Mouse (Mus musculus) limb, embryonic 12.5 days (tissue): ENCODE results near the gene Cops2. TPM values are rescaled to one million over a fixed set of nuclear protein-coding genes. Genes with fewer than 3 reads are reported as not detected.

Experiments
- ATAC-seq: fragments of 200-750 bp; cut with Nextera tagmentation; 2 replicates; pipeline ENCODE4 v1.8.0; 2017; ENCODE audit warnings: low read depth, moderate TSS enrichment; ENCODE audit not compliant: insufficient number of reproducible peaks, insufficient read depth, low FRiP score, low TSS enrichment
- H3K27ac ChIP-seq: fragments of 300-500 bp; sonication (generic); 2 replicates; pipeline ENCODE4 v1.5.1; 2016; ENCODE audit warnings: mild to moderate bottlenecking, moderate library complexity
- H3K27me3 ChIP-seq: fragments of 300-500 bp; sonication (generic); 2 replicates; pipeline ENCODE4 v1.6.1; 2016; ENCODE audit warnings: mild to moderate bottlenecking, moderate library complexity
- H3K36me3 ChIP-seq: fragments of 300-500 bp; sonication (generic); 2 replicates; pipeline ENCODE4 v1.6.1; 2016; ENCODE audit warnings: mild to moderate bottlenecking, moderate library complexity
- H3K4me1 ChIP-seq: fragments of 300-500 bp; sonication (generic); replicated peaks from 2 replicates; pipeline ENCODE4 v1.6.1; 2016
- H3K4me2 ChIP-seq: fragments of 300-500 bp; sonication (generic); 2 replicates; pipeline ENCODE4 v1.6.1; 2016; ENCODE audit warnings: mild to moderate bottlenecking, moderate library complexity
- H3K4me3 ChIP-seq: fragments of 300-500 bp; sonication (generic); replicated peaks from 2 replicates; pipeline ENCODE4 v1.5.1; 2016; ENCODE audit warnings: mild to moderate bottlenecking
- H3K9ac ChIP-seq: fragments of 300-500 bp; sonication (generic); replicated peaks from 2 replicates; pipeline ENCODE4 v1.6.1; 2016; ENCODE audit warnings: mild to moderate bottlenecking, moderate library complexity
- H3K9me3 ChIP-seq: fragments of 300-500 bp; sonication (generic); 2 replicates; pipeline ENCODE4 v1.6.1; 2016; ENCODE audit warnings: mild to moderate bottlenecking, moderate library complexity
- WGBS: fragments of 180-500 bp; shearing (Covaris S2); methylation state at CpG from one replicate; pipeline ENCODE4 v1.1.7; 2016; 5-methylcytosine and 5-hydroxymethylcytosine counted together
- polyA plus RNA-seq: library from polyadenylated mRNA; unstranded; fragments of >200 nt; fragmentation: Nextera tagmentation; extraction: Ambion mirVana; gene quantifications from 2 replicates; pipeline ENCODE4 v1.2.1, GENCODE M21; 2016

Cops2 gene
- polyA plus RNA-seq, 1 experiment from 2014 or later = 91.7 TPM

DNA sequence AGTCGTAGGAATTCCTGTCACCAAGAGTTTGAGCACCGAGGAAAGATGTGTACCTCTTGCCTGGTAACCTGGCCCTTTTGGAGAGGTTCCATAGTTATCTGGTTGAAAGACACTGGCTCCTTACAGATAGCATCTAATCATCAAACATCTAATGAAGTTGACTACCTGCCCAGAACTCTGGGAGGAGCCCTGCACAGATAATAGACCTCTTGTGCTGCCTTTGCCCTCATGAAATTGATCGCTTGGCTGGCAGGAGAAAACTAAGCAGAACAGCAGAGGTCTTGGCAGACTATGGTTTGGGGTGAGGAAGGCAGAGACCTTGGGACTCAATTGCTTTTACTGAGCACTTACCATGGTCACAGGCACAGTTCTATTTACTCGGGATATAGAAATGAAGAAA, 38.5 kb downstream of the Cops2 start:
- H3K9ac ChIP-seq = no peak overlapping the region
- no peaks in the 10 kb centered on the region for H3K9me3 ChIP-seq
- no peaks in the 10 kb centered on the region for H3K27me3 ChIP-seq
- H3K4me2 ChIP-seq = no peak overlapping the region
- H3K4me3 ChIP-seq = no peak overlapping the region
- H3K4me1 ChIP-seq = no peaks in the 10 kb centered on the region
- no peaks in the 10 kb centered on the region for H3K36me3 ChIP-seq
- 88% methylated on average over 4 of the region's 4 CpGs for WGBS
- no peak for ATAC-seq
- no peak overlapping the region for H3K27ac ChIP-seq

DNA sequence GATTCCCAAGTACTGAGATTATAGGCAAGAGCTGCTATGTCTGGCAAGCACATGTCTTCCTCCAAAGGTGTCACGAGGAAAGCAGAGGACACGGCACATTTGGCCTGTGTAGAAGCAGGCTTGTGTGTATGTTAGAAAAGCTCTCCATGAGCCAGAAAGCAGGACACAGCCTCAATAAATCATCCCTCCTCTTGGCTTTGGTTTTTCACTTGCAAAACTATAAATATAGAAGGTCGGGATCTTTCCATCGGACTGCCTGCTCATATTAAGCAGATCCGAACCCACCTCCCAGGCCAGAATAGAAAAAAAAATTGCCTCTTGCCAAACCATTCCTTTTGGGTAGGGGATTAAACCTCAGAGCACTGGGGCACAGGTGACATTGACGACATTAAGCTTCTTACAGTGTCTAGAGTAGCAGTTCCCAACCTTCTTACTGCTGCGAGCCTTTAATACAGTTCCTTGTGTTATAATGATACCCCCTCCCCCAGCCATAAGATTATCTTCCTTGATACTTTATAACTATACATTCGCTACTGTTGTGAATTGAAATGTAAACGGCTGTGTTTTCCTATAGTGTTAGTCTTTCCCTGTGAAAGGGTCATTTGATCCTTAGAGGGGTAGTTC, 44.9 kb downstream of the Cops2 start:
- Histone ChIP-seq H3K36me3 (no peaks in the 10 kb centered on the region), H3K27me3 (no peaks in the 10 kb centered on the region), H3K27ac (no peak overlapping the region), H3K4me3 (no peak overlapping the region), H3K4me2 (no peak overlapping the region), H3K9ac (no peak overlapping the region), H3K9me3 (no peaks in the 10 kb centered on the region), H3K4me1 (no peaks in the 10 kb centered on the region)
- WGBS = 70% methylated on average over 9 of the region's 9 CpGs
- ATAC-seq = no peak

DNA sequence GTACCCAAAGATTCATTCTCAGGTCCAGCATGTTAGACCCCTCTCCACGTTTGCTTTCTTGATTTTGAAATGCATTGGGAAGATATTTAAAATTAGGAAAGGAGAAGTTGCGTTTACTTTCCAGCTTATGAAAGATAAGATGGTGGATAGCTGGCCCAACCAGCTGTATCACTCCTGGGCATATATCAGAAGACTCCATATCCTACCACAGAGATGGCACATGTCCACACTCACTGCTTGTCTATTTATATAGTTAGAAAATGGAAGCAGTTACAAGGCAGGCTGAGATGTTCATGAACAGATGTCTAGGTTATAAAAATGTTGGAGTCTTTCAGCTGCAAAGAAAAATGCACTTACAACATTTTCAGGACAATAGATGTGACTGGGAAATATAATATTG, 47.6 kb downstream of the Cops2 start:
- H3K27ac ChIP-seq = no peak overlapping the region
- H3K9ac ChIP-seq = no peak overlapping the region
- no peak overlapping the region for H3K4me2 ChIP-seq
- WGBS = 86% methylated on average over 2 of the region's 2 CpGs
- no peaks in the 10 kb centered on the region for H3K36me3 ChIP-seq
- H3K9me3 ChIP-seq = peaks cover 4% of the 10 kb centered on the region; the same call in 1 of the 2 replicates
- H3K4me1 ChIP-seq = no peaks in the 10 kb centered on the region
- H3K27me3 ChIP-seq = no peaks in the 10 kb centered on the region
- no peak overlapping the region for H3K4me3 ChIP-seq
- ATAC-seq = no peak

DNA sequence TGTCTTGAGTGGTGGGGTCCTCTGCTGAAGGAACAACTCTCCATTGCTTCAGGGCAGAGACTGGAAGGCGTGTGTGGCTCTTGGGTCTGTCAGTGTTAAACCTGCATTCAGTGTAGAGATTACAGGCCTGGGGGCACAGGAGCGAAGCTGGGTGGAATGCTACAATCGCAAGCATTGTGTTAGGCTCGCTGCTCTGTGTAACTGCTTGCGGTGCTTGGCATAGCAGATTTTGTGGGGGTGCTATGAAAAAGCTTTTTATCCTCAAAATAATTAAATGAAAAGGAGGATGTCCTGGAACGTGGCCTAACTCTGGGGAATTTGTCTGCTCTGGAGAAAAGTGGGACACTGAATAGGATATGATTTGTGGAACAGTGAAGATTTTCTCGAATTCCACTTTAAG, 49.4 kb downstream of the Cops2 start:
- Histone ChIP-seq H3K9ac (no peak overlapping the region), H3K9me3 (peaks cover 10% of the 10 kb centered on the region; the same call in 1 of the 2 replicates), H3K27me3 (no peaks in the 10 kb centered on the region), H3K36me3 (no peaks in the 10 kb centered on the region), H3K4me3 (no peak overlapping the region), H3K4me2 (no peak overlapping the region), H3K27ac (no peak overlapping the region), H3K4me1 (no peaks in the 10 kb centered on the region)
- ATAC-seq = no peak
- WGBS = 73% methylated on average over 7 of the region's 7 CpGs

DNA sequence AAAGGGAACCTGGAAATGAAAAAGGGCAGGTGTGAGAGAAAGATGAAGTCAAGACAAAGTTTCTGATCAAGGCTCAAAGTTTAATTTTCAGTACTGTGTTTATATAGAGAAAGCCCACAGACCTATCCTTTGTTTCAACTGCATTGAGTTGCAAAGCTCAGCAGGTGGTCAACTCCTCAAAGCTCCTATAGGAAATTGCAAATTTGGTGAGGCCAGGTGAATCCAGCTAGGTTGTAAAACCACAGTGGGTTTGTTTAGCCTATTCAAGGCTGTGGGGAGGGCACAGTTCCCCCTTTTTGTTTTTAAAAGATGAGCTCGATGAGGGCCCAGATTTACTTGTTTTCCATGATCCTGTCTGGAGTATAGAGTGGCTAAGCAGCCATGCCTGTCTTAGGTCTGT, 53.1 kb downstream of the Cops2 start:
- no peak overlapping the region for H3K9ac ChIP-seq
- 67% methylated on average over 1 of the region's 1 CpGs for WGBS

DNA sequence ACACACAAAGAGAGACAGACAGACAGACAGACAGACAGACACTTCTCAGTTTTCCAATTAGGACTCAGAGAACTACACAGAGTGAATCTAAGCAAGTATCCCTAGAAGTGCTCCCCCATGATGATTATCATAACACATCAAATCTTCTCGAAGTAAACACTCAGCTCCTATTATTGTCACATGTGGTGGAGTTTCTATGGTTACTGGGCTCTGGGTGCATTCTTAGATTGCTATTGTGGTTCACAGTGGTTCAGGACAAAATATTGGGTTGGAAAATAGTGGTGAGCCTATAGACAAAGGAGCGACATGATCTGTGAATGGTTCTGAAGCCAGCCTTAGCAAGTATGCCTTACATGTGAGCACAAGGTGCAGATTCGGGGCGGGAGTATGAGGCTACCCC, 57.0 kb downstream of the Cops2 start:
- H3K4me3 ChIP-seq = no peak overlapping the region
- WGBS = 79% methylated on average over 4 of the region's 4 CpGs
- no peak overlapping the region for H3K27ac ChIP-seq
- H3K4me2 ChIP-seq = no peak overlapping the region
- no peaks in the 10 kb centered on the region for H3K27me3 ChIP-seq
- no peak for ATAC-seq
- no peaks in the 10 kb centered on the region for H3K36me3 ChIP-seq
- peaks cover 10% of the 10 kb centered on the region; the same call in 1 of the 2 replicates for H3K9me3 ChIP-seq
- H3K4me1 ChIP-seq = peaks cover 4% of the 10 kb centered on the region; the same call in 1 of the 2 replicates
- no peak overlapping the region for H3K9ac ChIP-seq

More for the DNA sequence above, 53.1 kb downstream of the Cops2 start:
- peaks cover 10% of the 10 kb centered on the region; the same call in 1 of the 2 replicates for H3K9me3 ChIP-seq
- H3K36me3 ChIP-seq = no peaks in the 10 kb centered on the region
- H3K4me1 ChIP-seq = peaks cover 4% of the 10 kb centered on the region; the same call in 1 of the 2 replicates
- no peak overlapping the region for H3K27ac ChIP-seq
- no peak overlapping the region for H3K4me3 ChIP-seq
- ATAC-seq = no peak
- no peak overlapping the region for H3K4me2 ChIP-seq
- H3K27me3 ChIP-seq = no peaks in the 10 kb centered on the region

DNA sequence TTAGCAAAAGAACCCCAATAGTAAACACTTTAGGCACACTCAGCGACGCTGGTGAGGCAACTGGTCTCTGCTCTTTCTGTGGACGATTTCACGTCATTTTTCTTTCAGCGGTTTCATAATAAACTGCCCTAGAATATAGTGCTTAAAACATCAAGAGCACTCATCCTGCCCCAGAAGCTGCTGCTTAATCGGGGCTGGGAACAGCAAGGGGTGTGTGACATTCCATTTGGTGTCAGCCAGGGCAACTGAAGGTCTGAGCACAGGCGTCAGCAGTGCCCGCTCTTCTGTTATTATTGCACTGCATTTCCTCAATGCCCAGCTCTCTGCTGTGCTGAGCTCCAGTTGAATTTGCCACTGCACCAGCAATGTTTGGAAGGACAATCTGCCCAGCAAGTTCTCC, 57.9 kb downstream of the Cops2 start:
- Histone ChIP-seq H3K27me3 (no peaks in the 10 kb centered on the region), H3K4me1 (peaks cover 4% of the 10 kb centered on the region; the same call in 1 of the 2 replicates), H3K27ac (no peak overlapping the region), H3K9ac (no peak overlapping the region), H3K4me3 (no peak overlapping the region), H3K4me2 (no peak overlapping the region), H3K9me3 (peaks cover 4% of the 10 kb centered on the region; the same call in 1 of the 2 replicates), H3K36me3 (no peaks in the 10 kb centered on the region)
- WGBS = 59% methylated on average over 8 of the region's 8 CpGs
- ATAC-seq = no peak

DNA sequence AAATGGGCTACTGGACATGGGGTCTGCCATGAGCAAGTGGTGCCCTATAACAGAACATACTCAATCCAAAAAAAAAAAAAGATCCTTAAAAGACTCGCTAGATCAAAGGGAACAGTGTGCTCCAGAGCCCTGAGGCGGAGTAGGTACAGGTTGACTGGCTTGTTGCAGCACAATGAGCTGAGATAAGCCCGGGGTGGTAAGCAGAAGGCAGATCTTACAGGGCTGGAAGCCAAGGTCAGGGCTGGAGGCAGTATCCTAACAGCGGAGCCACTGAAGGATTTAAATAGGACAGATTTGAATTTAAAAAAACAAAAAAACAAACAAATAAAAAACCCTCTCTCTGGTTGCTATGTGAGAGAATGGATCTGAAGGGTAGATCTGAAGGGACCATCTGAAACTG, 58.5 kb downstream of the Cops2 start:
- no peak for ATAC-seq
- Histone ChIP-seq H3K27me3 (no peaks in the 10 kb centered on the region), H3K9me3 (no peaks in the 10 kb centered on the region), H3K27ac (no peak overlapping the region), H3K36me3 (no peaks in the 10 kb centered on the region), H3K9ac (no peak overlapping the region), H3K4me1 (peaks cover 4% of the 10 kb centered on the region; the same call in 1 of the 2 replicates), H3K4me2 (no peak overlapping the region), H3K4me3 (no peak overlapping the region)
- WGBS = 69% methylated on average over 4 of the region's 4 CpGs

DNA sequence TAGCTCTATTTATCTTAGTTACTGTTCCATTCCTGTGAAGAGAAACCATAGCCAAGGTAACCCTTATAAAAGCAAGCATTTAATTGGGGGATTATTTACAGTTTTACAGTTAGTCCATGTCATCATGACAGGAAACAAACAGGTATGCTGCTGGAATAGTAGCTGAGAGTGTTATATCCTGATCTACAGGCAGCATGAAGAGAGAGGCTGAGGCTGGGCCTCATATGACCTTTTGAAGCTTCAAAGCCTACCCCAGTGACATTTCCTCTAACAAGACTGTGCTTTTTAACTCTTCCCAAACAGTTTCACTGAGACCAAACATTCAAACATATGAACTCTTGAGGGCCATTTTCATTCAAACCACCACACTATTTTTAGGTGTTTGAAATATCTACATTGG, 61.1 kb downstream of the Cops2 start:
- Histone ChIP-seq H3K9ac (no peak overlapping the region), H3K4me3 (no peak overlapping the region), H3K27ac (no peak overlapping the region), H3K4me2 (no peak overlapping the region), H3K27me3 (no peaks in the 10 kb centered on the region), H3K4me1 (peaks cover 4% of the 10 kb centered on the region; the same call in 1 of the 2 replicates), H3K36me3 (no peaks in the 10 kb centered on the region), H3K9me3 (no peaks in the 10 kb centered on the region)
- ATAC-seq = no peak

DNA sequence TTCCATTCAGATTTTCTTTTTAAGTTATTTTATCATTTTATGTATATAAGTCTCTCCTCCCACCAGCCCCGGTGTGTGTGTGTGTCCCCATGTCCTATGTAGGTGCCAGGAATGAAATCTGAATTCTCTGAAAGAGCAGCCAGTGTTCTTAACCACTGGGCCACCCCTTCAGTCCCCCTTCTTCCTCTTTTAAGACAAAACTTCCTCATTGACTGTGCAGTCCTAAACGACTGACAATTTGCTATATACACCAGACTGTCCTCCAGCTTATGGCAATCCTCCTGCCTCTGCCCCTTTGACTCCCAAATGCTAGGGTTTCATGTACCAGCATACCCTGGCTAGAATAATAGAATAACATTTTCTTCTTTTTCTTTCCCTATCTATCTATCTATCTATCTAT, 63.8 kb downstream of the Cops2 start:
- Histone ChIP-seq H3K36me3 (no peaks in the 10 kb centered on the region), H3K4me1 (no peaks in the 10 kb centered on the region), H3K27me3 (no peaks in the 10 kb centered on the region), H3K4me3 (no peak overlapping the region), H3K4me2 (no peak overlapping the region), H3K27ac (no peak overlapping the region), H3K9me3 (no peaks in the 10 kb centered on the region), H3K9ac (no peak overlapping the region)
- ATAC-seq = no peak
- 77% methylated on average over 2 of the region's 2 CpGs for WGBS

DNA sequence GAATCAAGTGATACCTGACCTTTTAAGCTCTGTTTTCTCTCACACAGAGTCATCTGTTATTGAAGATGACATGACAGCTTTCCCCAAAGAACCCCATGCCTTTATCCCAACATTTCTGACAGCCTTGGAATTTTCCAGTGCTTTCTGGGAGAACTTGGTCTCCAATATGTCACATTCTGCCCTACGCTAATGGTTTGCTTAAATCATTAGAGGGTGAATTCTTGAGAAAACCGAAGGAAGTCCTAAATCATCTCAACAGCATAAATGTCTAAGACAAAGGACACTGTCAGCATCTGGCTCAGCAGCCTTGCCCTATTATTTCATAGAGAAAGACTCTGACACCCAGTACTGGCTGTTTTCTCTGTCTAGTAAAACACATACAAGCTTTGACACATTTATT, 64.8 kb downstream of the Cops2 start:
- no peaks in the 10 kb centered on the region for H3K27me3 ChIP-seq
- ATAC-seq = no peak
- no peaks in the 10 kb centered on the region for H3K4me1 ChIP-seq
- no peak overlapping the region for H3K27ac ChIP-seq
- no peak overlapping the region for H3K4me3 ChIP-seq
- H3K9me3 ChIP-seq = no peaks in the 10 kb centered on the region
- H3K9ac ChIP-seq = no peak overlapping the region
- no peak overlapping the region for H3K4me2 ChIP-seq
- 59% methylated on average over 2 of the region's 2 CpGs for WGBS
- no peaks in the 10 kb centered on the region for H3K36me3 ChIP-seq

DNA sequence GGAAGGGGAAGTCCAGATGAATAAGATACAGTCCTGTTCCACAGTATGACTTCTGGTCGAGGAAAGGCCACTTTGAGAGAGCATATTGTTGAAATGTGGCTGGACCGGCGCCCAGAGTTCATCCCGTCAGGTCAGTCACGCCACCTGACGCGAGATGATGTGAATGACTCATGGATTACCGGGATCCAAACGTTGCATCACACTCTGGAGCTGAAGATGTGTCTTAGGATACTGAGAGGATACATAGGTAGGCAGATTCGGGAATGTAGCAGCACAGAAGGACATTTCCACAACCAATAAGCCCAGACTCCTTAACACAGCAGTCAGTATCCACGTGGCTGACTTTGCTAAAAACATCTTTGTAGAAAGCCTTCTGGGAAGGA, 66.1 kb downstream of the Cops2 start:
- Histone ChIP-seq H3K27me3 (no peaks in the 10 kb centered on the region), H3K9me3 (no peaks in the 10 kb centered on the region), H3K4me3 (no peak overlapping the region), H3K36me3 (no peaks in the 10 kb centered on the region), H3K27ac (no peak overlapping the region), H3K4me2 (no peak overlapping the region), H3K4me1 (no peaks in the 10 kb centered on the region), H3K9ac (no peak overlapping the region)
- ATAC-seq = no peak
- 85% methylated on average over 11 of the region's 11 CpGs for WGBS
